13 mouse cellular contexts compared by ENCODE assay signal in genomic region chr4:57114617-57115592, GRCm38 (mm10). TPM values are rescaled to one million over a fixed set of nuclear protein-coding genes. Genes with fewer than 3 reads are reported as not detected.
DNase-seq lines count a peak whose midpoint lies in the region; ATAC-seq and TF ChIP-seq lines count a peak whose summit lies in the region.
"Had no signal": no experiment of that assay in that cellular context is flagged by ENCODE, and none has a peak within 500 bp of the region (broad histone marks: within the 10 kb centered on the region; RNA-seq: fewer than 3 reads in every experiment).

No protein-coding gene starts in this region.

- intact Hi-C loops in gastrocnemius, postnatal 14 days (cut with DNase I; ENCODE audit: low total_unique reads) = no loop called here
- intact Hi-C loops in heart, adult 2 months (cut with DNase I) = no loop called here

- peak; percentile 57 for DNase-seq in liver
- DNase-seq in liver, postnatal 0 days = no peak
- DNase-seq in gastrocnemius, postnatal 14 days = peak; percentile 44
- peak in 2 of 3 experiments; percentile 34 to 50 for DNase-seq in liver, embryonic 14.5 days (ENCODE audit: low read depth in 3 of 3, low spot score in 3 of 3)
- no peak for DNase-seq in adrenal gland, postnatal 36 days
- DNase-seq in heart, adult 2 months = no peak
- no peak for DNase-seq in midbrain, postnatal 0 days (ENCODE audit: low spot score)
- DNase-seq in adrenal gland, adult 2 months = no peak
- DNase-seq: heart, postnatal 36 days; kidney, adult 11 months; thymus, adult 2 months had no signal

- H3K79me2 ChIP-seq in heart, adult 2 months (replicated peaks; ENCODE audit: control insufficient read depth, insufficient read depth, low read length) = no peaks in the 10 kb centered on the region

- H3K4me3 ChIP-seq in liver, postnatal 0 days (ENCODE audit: low read depth, low read length) = no peak overlapping the region
- H3K4me3 ChIP-seq in liver, embryonic 14.5 days (ENCODE audit: insufficient read depth in 1 of 2, low read depth in 2 of 2, low read length in 2 of 2) = no peak overlapping the region
- no peak overlapping the region for H3K4me3 ChIP-seq in heart, adult 2 months
- no peak overlapping the region for H3K4me3 ChIP-seq in midbrain, postnatal 0 days (ENCODE audit: low read depth, low read length)
- H3K4me3 ChIP-seq: forebrain, embryonic 13.5 days had no signal

- WGBS in liver, postnatal 0 days (ENCODE audit: insufficient replicate concordance) = 62% methylated on average over 19 of the region's 19 CpGs
- WGBS in liver, embryonic 14.5 days (ENCODE audit: insufficient replicate concordance) = 47% methylated on average over 19 of the region's 19 CpGs
- WGBS in heart, adult 2 months = 66% methylated on average over 19 of the region's 19 CpGs
- WGBS in midbrain, postnatal 0 days = 74% methylated on average over 19 of the region's 19 CpGs

- no peak for TF ChIP-seq EP300 in liver, postnatal 0 days (IDR thresholded peaks at IDR 0.05; ENCODE audit: low read depth)
- TF ChIP-seq EP300 in liver, embryonic 14.5 days (IDR thresholded peaks at IDR 0.05; ENCODE audit: low read depth) = peak; percentile 53
- TF ChIP-seq EP300 in heart, adult 2 months (IDR thresholded peaks at IDR 0.05; ENCODE audit: insufficient read depth, low read depth, low read length) = no peak

- H3K4me2 ChIP-seq in liver, postnatal 0 days (ENCODE audit: low read depth, low read length) = no peak overlapping the region
- peak overlapping the region; percentile 44 for H3K4me2 ChIP-seq in liver, embryonic 14.5 days (ENCODE audit: low read depth)
- H3K4me2 ChIP-seq in midbrain, postnatal 0 days (ENCODE audit: low read depth, low read length, poor library complexity, severe bottlenecking) = no peak overlapping the region
- H3K4me2 ChIP-seq: forebrain, embryonic 13.5 days; midbrain, embryonic 11.5 days had no signal

- no peak for TF ChIP-seq CTCF in liver, postnatal 0 days (IDR thresholded peaks at IDR 0.05; ENCODE audit: low read depth)
- TF ChIP-seq CTCF in liver, embryonic 14.5 days (IDR thresholded peaks at IDR 0.05; ENCODE audit: low read depth) = no peak
- TF ChIP-seq CTCF in heart, adult 2 months (IDR thresholded peaks at IDR 0.05) = no peak
- TF ChIP-seq CTCF in midbrain, postnatal 0 days (IDR thresholded peaks at IDR 0.05) = no peak

- no peaks in the 10 kb centered on the region for H3K9me3 ChIP-seq in liver, postnatal 0 days (ENCODE audit: low read length)
- H3K9me3 ChIP-seq in liver, embryonic 14.5 days (ENCODE audit: control insufficient read depth, low read length) = no peaks in the 10 kb centered on the region
- no peaks in the 10 kb centered on the region for H3K9me3 ChIP-seq in midbrain, postnatal 0 days (ENCODE audit: low read length)
- H3K9me3 ChIP-seq: forebrain, embryonic 13.5 days had no signal

- H3K27me3 ChIP-seq in liver, postnatal 0 days (ENCODE audit: insufficient read depth, low read length) = no peaks in the 10 kb centered on the region
- no peaks in the 10 kb centered on the region for H3K27me3 ChIP-seq in liver, embryonic 14.5 days (ENCODE audit: control insufficient read depth, insufficient read depth, low read length)
- no peaks in the 10 kb centered on the region for H3K27me3 ChIP-seq in heart, adult 2 months (ENCODE audit: control insufficient read depth, insufficient read depth, low read length)
- H3K27me3 ChIP-seq in midbrain, postnatal 0 days (ENCODE audit: insufficient read depth, low read length) = no peaks in the 10 kb centered on the region
- H3K27me3 ChIP-seq: forebrain, embryonic 13.5 days had no signal

- TF ChIP-seq POLR2A in heart, adult 2 months (IDR thresholded peaks at IDR 0.05; ENCODE audit: insufficient read depth, low read depth, low read length) = no peak

- H3K27ac ChIP-seq in liver, postnatal 0 days (ENCODE audit: low read depth) = no peak overlapping the region
- peak overlapping the region; percentile 66 for H3K27ac ChIP-seq in liver, embryonic 14.5 days
- H3K27ac ChIP-seq in heart, adult 2 months = no peak overlapping the region
- no peak overlapping the region for H3K27ac ChIP-seq in midbrain, postnatal 0 days (ENCODE audit: low read depth, low read length)
- H3K27ac ChIP-seq: forebrain, embryonic 13.5 days had no signal

- no peak overlapping the region for H3K9ac ChIP-seq in liver, postnatal 0 days (replicated peaks)
- peak overlapping the region; percentile 7; the same call in 1 of the 2 replicates for H3K9ac ChIP-seq in liver, embryonic 14.5 days (replicated peaks)
- no peak overlapping the region for H3K9ac ChIP-seq in heart, adult 2 months (ENCODE audit: low read depth, low read length)
- no peak overlapping the region for H3K9ac ChIP-seq in midbrain, postnatal 0 days (replicated peaks; ENCODE audit: low read length, poor library complexity, severe bottlenecking)
- H3K9ac ChIP-seq: forebrain, embryonic 13.5 days had no signal

- no peaks in the 10 kb centered on the region for H3K36me3 ChIP-seq in liver, postnatal 0 days (replicated peaks; ENCODE audit: insufficient read depth, low read length)
- H3K36me3 ChIP-seq in liver, embryonic 14.5 days (replicated peaks; ENCODE audit: control insufficient read depth, insufficient read depth, low read depth) = no peaks in the 10 kb centered on the region
- H3K36me3 ChIP-seq in heart, adult 2 months (ENCODE audit: control insufficient read depth, insufficient read depth, low read length) = no peaks in the 10 kb centered on the region
- H3K36me3 ChIP-seq in midbrain, postnatal 0 days (ENCODE audit: insufficient read depth, low read length) = no peaks in the 10 kb centered on the region

- peaks cover 39% of the 10 kb centered on the region for H3K4me1 ChIP-seq in liver, postnatal 0 days (ENCODE audit: insufficient read depth)
- H3K4me1 ChIP-seq in liver, embryonic 14.5 days (replicated peaks; ENCODE audit: control insufficient read depth in 2 of 2, insufficient read depth in 2 of 2, low read length in 1 of 2) = peaks cover 23 to 40% of the 10 kb centered on the region in 2 experiments
- H3K4me1 ChIP-seq in heart, adult 2 months (ENCODE audit: control insufficient read depth, insufficient read depth, low read length) = no peaks in the 10 kb centered on the region
- H3K4me1 ChIP-seq in midbrain, postnatal 0 days (ENCODE audit: insufficient read depth, low read length) = no peaks in the 10 kb centered on the region
- H3K4me1 ChIP-seq: forebrain, embryonic 13.5 days had no signal

- no peak for ATAC-seq in liver, postnatal 0 days
- peak; percentile 60 for ATAC-seq in liver, embryonic 14.5 days (ENCODE audit: insufficient read depth)
- no peak for ATAC-seq in midbrain, postnatal 0 days (ENCODE audit: low FRiP score)
- ATAC-seq: forebrain, embryonic 13.5 days had no signal

RNA-seq across cellular contexts. Expression of gene Epb41l4b, which starts 28.3 kb away (rescaled TPM):
- 6.7 and 8.4 TPM in 2 replicates for polyA plus RNA-seq in liver, postnatal 0 days (2015; fragmentation: Nextera tagmentation; extraction: Ambion mirVana)
- 1 to 10 TPM; 2.6 to 4.3 TPM for total RNA-seq in gastrocnemius, postnatal 14 days (2021)
- polyA plus RNA-seq in liver, embryonic 14.5 days (2012; rRNA removed) = 1.9 and 2.2 TPM in 2 replicates
- 2.1 and 2.6 TPM in 2 replicates for polyA plus RNA-seq in liver, embryonic 14.5 days (2014; fragmentation: Nextera tagmentation; extraction: Ambion mirVana)
- 1 to 10 TPM; 1.7 to 2.1 TPM for total RNA-seq in adrenal gland, postnatal 36 days (2021)
- total RNA-seq in heart, adult 2 months (2021) = 1 to 10 TPM; 2.6 to 3.0 TPM
- polyA plus RNA-seq in heart, adult 2 months (2012; rRNA removed) = 1.9 and 2.3 TPM in 2 replicates
- total RNA-seq in midbrain, postnatal 0 days (2014; rRNA removed) = 12.3 and 14.9 TPM in 2 replicates
- polyA plus RNA-seq in midbrain, postnatal 0 days (2015; fragmentation: Nextera tagmentation; extraction: Ambion mirVana) = 3.1 and 3.2 TPM in 2 replicates
- total RNA-seq in adrenal gland, adult 2 months (2021) = 1 to 10 TPM; 2.2 to 3.8 TPM
- 0.42 and 0.74 TPM in 2 replicates for polyA plus RNA-seq in adrenal gland, adult 2 months (2012; rRNA removed)

Comparison
In these comparisons a context has a peak if more than half of its experiments do, and no peak if none do; other contexts are left out.
1. DNase-seq: peak in liver (single experiment), gastrocnemius, postnatal 14 days (single experiment) and liver, embryonic 14.5 days (2 of 3); none in liver, postnatal 0 days (single experiment), adrenal gland, postnatal 36 days (0 of 2), heart, adult 2 months (0 of 2), midbrain, postnatal 0 days (single experiment) and adrenal gland, adult 2 months (single experiment).